Mouse (Mus musculus) limb, embryonic 15.5 days (tissue): Measurements from ENCODE around the gene Igfbpl1. TPM values are rescaled to one million over a fixed set of nuclear protein-coding genes. Genes with fewer than 3 reads are reported as not detected.

Experiments used
- ATAC-seq: fragments of 200-750 bp; cut with Nextera tagmentation; 2 replicates; pipeline ENCODE4 v1.8.0; 2017; ENCODE audit warnings: low read depth, moderate TSS enrichment; ENCODE audit not compliant: insufficient number of reproducible peaks, low FRiP score, low TSS enrichment
- H3K27ac ChIP-seq: fragments of 300-500 bp; sonication (generic); 2 replicates; pipeline ENCODE4 v1.5.1; 2015; ENCODE audit warnings: moderate library complexity, mild to moderate bottlenecking, inconsistent platforms
- H3K27me3 ChIP-seq: fragments of 300-500 bp; sonication (generic); 2 replicates; pipeline ENCODE4 v1.6.1; 2015; ENCODE audit warnings: inconsistent platforms
- H3K36me3 ChIP-seq: fragments of 300-500 bp; sonication (generic); 2 replicates; pipeline ENCODE4 v1.6.1; 2015; ENCODE audit warnings: inconsistent platforms
- H3K4me1 ChIP-seq: fragments of 300-500 bp; sonication (generic); 2 replicates; pipeline ENCODE4 v1.6.1; 2015; ENCODE audit warnings: inconsistent platforms
- H3K4me2 ChIP-seq: fragments of 300-500 bp; sonication (generic); 2 replicates; pipeline ENCODE4 v1.6.1; 2015; ENCODE audit warnings: mild to moderate bottlenecking, inconsistent platforms
- H3K4me3 ChIP-seq: fragments of 300-500 bp; sonication (generic); 2 replicates; pipeline ENCODE4 v1.5.1; 2015; ENCODE audit warnings: mild to moderate bottlenecking, inconsistent platforms
- H3K9ac ChIP-seq: fragments of 300-500 bp; sonication (generic); 2 replicates; pipeline ENCODE4 v1.6.1; 2015; ENCODE audit warnings: inconsistent platforms
- H3K9me3 ChIP-seq: fragments of 300-500 bp; sonication (generic); 2 replicates; pipeline ENCODE4 v1.6.1; 2016; ENCODE audit warnings: inconsistent platforms
- WGBS: fragments of 180-500 bp; shearing (Covaris S2); methylation state at CpG from one replicate; pipeline ENCODE4 v1.1.7; 2015; 5-methylcytosine and 5-hydroxymethylcytosine counted together
- polyA plus RNA-seq: library from polyadenylated mRNA; unstranded; fragments of >200 nt; fragmentation: Nextera tagmentation; extraction: Ambion mirVana; gene quantifications from 2 replicates; pipeline ENCODE4 v1.2.1, GENCODE M21; 2015

Igfbpl1 gene
- polyA plus RNA-seq, 1 experiment from 2014 or later, result 0.08 TPM

- peaks cover 65% of the 10 kb centered on the region for H3K27me3 ChIP-seq
- no peaks in the 10 kb centered on the region for H3K9me3 ChIP-seq
- H3K36me3 ChIP-seq, result no peaks in the 10 kb centered on the region
- no peak overlapping the region for H3K4me2 ChIP-seq
- H3K27ac ChIP-seq, result no peak overlapping the region
- no peak overlapping the region for H3K9ac ChIP-seq
- peaks cover 49% of the 10 kb centered on the region for H3K4me1 ChIP-seq
- 63% methylated on average over 7 of the region's 7 CpGs for WGBS
- no peak for ATAC-seq
- no peak overlapping the region for H3K4me3 ChIP-seq
These were observed 59.9 kb downstream of the Igfbpl1 start for GRCm38 (mm10) chr4:45766774-45767173.

DNA sequence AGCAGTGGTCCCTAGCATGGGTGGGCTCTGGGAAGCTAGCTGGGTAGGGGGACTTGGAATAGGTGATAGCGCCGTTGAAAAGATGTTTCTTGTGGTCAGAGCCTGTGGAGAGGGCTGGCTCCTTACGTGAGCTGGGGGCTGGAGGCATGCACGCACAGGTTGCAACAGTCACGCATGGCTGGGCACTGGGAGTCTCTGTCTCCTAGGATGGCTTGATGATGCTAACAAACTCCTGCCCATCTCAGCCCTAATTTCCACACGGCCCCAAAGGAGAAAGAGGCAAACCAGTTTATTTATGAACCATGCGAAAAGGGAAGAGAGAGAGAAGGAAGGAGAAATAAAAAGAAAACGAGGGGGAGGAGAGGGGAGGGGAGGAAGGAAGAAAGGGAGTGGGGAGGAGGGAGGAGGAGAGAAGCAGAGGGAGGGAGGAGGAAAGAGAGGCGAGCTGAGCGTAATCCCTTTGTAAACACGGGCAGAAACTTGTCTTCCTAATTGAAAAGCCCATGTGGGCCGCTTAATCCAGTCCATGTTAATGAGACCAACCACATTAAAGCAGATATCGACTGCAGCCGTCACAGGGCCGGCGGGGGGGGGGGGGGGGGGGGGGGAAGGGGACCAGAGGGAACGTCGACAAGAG, 61.0 kb downstream of the Igfbpl1 start:
- Histone ChIP-seq H3K27ac (no peak overlapping the region), H3K27me3 (peaks cover 64% of the 10 kb centered on the region), H3K36me3 (no peaks in the 10 kb centered on the region), H3K9me3 (no peaks in the 10 kb centered on the region), H3K4me3 (no peak overlapping the region), H3K4me1 (peaks cover 49% of the 10 kb centered on the region), H3K9ac (no peak overlapping the region), H3K4me2 (peak overlapping the region; percentile 28)
- WGBS, result 6% methylated on average over 14 of the region's 18 CpGs
- ATAC-seq, result no peak

- Histone ChIP-seq H3K27me3 (peaks cover 59% of the 10 kb centered on the region), H3K27ac (no peak overlapping the region), H3K4me3 (no peak overlapping the region), H3K4me2 (peak overlapping the region; percentile 28), H3K9me3 (no peaks in the 10 kb centered on the region), H3K9ac (no peak overlapping the region), H3K36me3 (no peaks in the 10 kb centered on the region), H3K4me1 (peaks cover 47% of the 10 kb centered on the region)
- ATAC-seq, result no peak
- WGBS, result 4% methylated on average over 16 of the region's 16 CpGs
These were observed 61.6 kb downstream of the Igfbpl1 start for GRCm38 (mm10) chr4:45765121-45765564.

GRCm38 (mm10) chr4:45764141-45764494, 62.6 kb downstream of the Igfbpl1 start:
- no peaks in the 10 kb centered on the region for H3K36me3 ChIP-seq
- no peak for ATAC-seq
- H3K9me3 ChIP-seq, result no peaks in the 10 kb centered on the region
- H3K4me2 ChIP-seq, result peak overlapping the region; percentile 31
- H3K9ac ChIP-seq, result no peak overlapping the region
- peak overlapping the region; percentile 65 for H3K27ac ChIP-seq
- peaks cover 47% of the 10 kb centered on the region for H3K4me1 ChIP-seq
- peaks cover 51% of the 10 kb centered on the region for H3K27me3 ChIP-seq
- peak overlapping the region; percentile 9; the same call in 1 of the 2 replicates for H3K4me3 ChIP-seq
- WGBS, result 11% methylated on average over 10 of the region's 10 CpGs

- no peaks in the 10 kb centered on the region for H3K36me3 ChIP-seq
- H3K9me3 ChIP-seq, result no peaks in the 10 kb centered on the region
- H3K4me3 ChIP-seq, result peak overlapping the region; percentile 9; the same call in 1 of the 2 replicates
- H3K9ac ChIP-seq, result no peak overlapping the region
- peak overlapping the region; percentile 65 for H3K27ac ChIP-seq
- H3K4me1 ChIP-seq, result peaks cover 47% of the 10 kb centered on the region
- ATAC-seq, result peak; percentile 18; the same call in 1 of the 2 replicates
- 8% methylated on average over 18 of the region's 18 CpGs for WGBS
- peak overlapping the region; percentile 31 for H3K4me2 ChIP-seq
- H3K27me3 ChIP-seq, result peaks cover 48% of the 10 kb centered on the region
These were observed 63.2 kb downstream of the Igfbpl1 start for GRCm38 (mm10) chr4:45763288-45764140.

DNA sequence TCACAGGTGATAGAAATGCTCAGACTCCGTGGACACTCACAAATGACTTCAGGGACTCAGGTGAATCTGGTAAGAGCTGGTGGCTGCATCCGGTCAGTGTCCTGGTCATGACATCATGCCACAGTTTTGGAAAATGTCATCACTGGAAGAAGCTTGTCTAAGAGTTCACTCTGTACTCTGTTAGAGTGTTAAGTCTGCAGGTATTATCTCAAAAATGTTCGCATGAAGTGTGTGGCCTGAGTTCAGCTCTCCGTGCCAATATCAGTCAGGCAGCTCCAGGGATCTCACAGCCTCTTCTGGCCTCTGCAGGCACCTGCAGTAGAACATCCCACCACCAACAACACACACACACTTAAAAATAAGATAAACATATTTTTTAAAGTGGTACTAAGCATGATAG, 64.1 kb downstream of the Igfbpl1 start:
- Histone ChIP-seq H3K9ac (no peak overlapping the region), H3K36me3 (no peaks in the 10 kb centered on the region), H3K27me3 (peaks cover 42% of the 10 kb centered on the region), H3K4me1 (peaks cover 43% of the 10 kb centered on the region), H3K27ac (no peak overlapping the region), H3K4me2 (no peak overlapping the region), H3K9me3 (no peaks in the 10 kb centered on the region), H3K4me3 (no peak overlapping the region)
- ATAC-seq, result no peak
- 84% methylated on average over 4 of the region's 4 CpGs for WGBS

Other genes with a start within 250 kb of the Igfbpl1 start
- gene Aldh1b1, start 27.9 kb downstream of the Igfbpl1 start, polyA plus RNA-seq, result 2.4 and 3.0 TPM in 2 replicates
- 0.61 and 0.63 TPM in 2 replicates for gene Stra6l, start 21.7 kb upstream of the Igfbpl1 start, polyA plus RNA-seq
- 0.03 and 0.04 TPM in 2 replicates for gene Ccdc180, start 63.4 kb upstream of the Igfbpl1 start, polyA plus RNA-seq
- 13.2 and 13.4 TPM in 2 replicates for gene Tdrd7, start 138.4 kb upstream of the Igfbpl1 start, polyA plus RNA-seq
- gene Tmod1, start 212.0 kb upstream of the Igfbpl1 start, polyA plus RNA-seq, result 11.6 and 33.7 TPM in 2 replicates